Mouse (Mus musculus): ENCODE results near the gene Gm7137.
"Not testable (repeated sequence)": the region's sequence is repeated elsewhere in the genome, so short reads cannot be mapped to it uniquely, and the experiment has no call there.

Gene Gm7137

GRCm38 (mm10) chr10:77769727-77770126 lies 18.3 kb downstream of the Gm7137 start:
- TF ChIP-seq GATA4 (IDR thresholded peaks at IDR 0.05; ENCODE audit: insufficient replicate concordance, low read length): no peak

GRCm38 (mm10) chr10:77759582-77759981 lies 28.4 kb downstream of the Gm7137 start, which contains the start of gene Gm3233:
Gene Gm3233, minus strand, starts transcription at chr10:77759682.
- TF ChIP-seq GATA4 (IDR thresholded peaks at IDR 0.05; ENCODE audit: insufficient replicate concordance, low read length): not testable (repeated sequence)

GRCm38 (mm10) chr10:77753448-77753847 lies 34.6 kb downstream of the Gm7137 start:
- no peak for TF ChIP-seq GATA4 (IDR thresholded peaks at IDR 0.05; ENCODE audit: insufficient replicate concordance, low read length)

- not testable (repeated sequence) for TF ChIP-seq GATA4 (IDR thresholded peaks at IDR 0.05; ENCODE audit: insufficient replicate concordance, low read length)
Measured at GRCm38 (mm10) chr10:77751254-77751653, 36.7 kb downstream of the Gm7137 start, which contains the start of gene Gm9736. Gene Gm9736, minus strand, starts transcription at chr10:77751354.

GRCm38 (mm10) chr10:77741924-77742688 lies 45.9 kb downstream of the Gm7137 start, which contains the start of gene Gm18596:
Gene Gm18596, minus strand, starts transcription at chr10:77742638.
- not testable (repeated sequence) for TF ChIP-seq GATA4 (IDR thresholded peaks at IDR 0.05; ENCODE audit: insufficient replicate concordance, low read length)

GRCm38 (mm10) chr10:77738929-77739328 lies 49.1 kb downstream of the Gm7137 start:
- TF ChIP-seq GATA4 (IDR thresholded peaks at IDR 0.05; ENCODE audit: insufficient replicate concordance, low read length): no peak

Measured in liver, adult (tissue).